Mouse (Mus musculus): Measurements from ENCODE around the gene Plcb3. TPM values are rescaled to one million over a fixed set of nuclear protein-coding genes. Genes with fewer than 3 reads are reported as not detected.

Gene Plcb3
- total RNA-seq, 2 experiments from 2014 or later: 11.1 to 12.1 TPM

GRCm38 (mm10) chr19:6977759-6978638 is 1.7 kb upstream of the Plcb3 start:
- intact Hi-C loops (cut with DNase I): loop anchor here (2.0 to 5.0 kb wide), 2 partner anchors 36 to 55 kb away; partner anchors contain the start of genes Bad and Gpr137
- no peak for TF ChIP-seq CTCF (IDR thresholded peaks at IDR 0.05)
- Histone ChIP-seq H3K4me3 (peak overlapping the region; percentile 91), H3K27ac (peak overlapping the region; percentile 99; the same call in 1 of the 2 replicates)
- no peak for DNase-seq (ENCODE audit: extremely low spot score in 1 of 2, low spot score in 2 of 2)

- DNase-seq (ENCODE audit: extremely low spot score in 1 of 2, low spot score in 2 of 2): peak; percentile 72 to 76
- intact Hi-C loops (cut with DNase I): loop anchor here (5.0 kb wide), 1 partner anchor 32 kb away; the partner anchor contains the start of genes Bad and Gpr137
- Histone ChIP-seq H3K27ac (peak within 1 kb of the TSS; percentile 80), H3K4me3 (peak within 1 kb of the TSS; percentile 92)
- TF ChIP-seq CTCF (IDR thresholded peaks at IDR 0.05): no peak
Measured at GRCm38 (mm10) chr19:6974211-6975205, 1.8 kb downstream of the Plcb3 start, which contains the start of gene Ppp1r14b. Ppp1r14b (plus strand) TSS chr19:6974968.

- intact Hi-C loops (cut with DNase I): no loop called here
- H3K4me3 ChIP-seq: peak overlapping the region; percentile 92
- no peak overlapping the region; the same call in 1 of the 2 replicates for H3K27ac ChIP-seq
- TF ChIP-seq CTCF (IDR thresholded peaks at IDR 0.05): no peak
- no peak for DNase-seq (ENCODE audit: extremely low spot score in 1 of 2, low spot score in 2 of 2)
Measured at GRCm38 (mm10) chr19:6973581-6974190, 2.6 kb downstream of the Plcb3 start.

- intact Hi-C loops (cut with DNase I): no loop called here
- DNase-seq (ENCODE audit: extremely low spot score in 1 of 2, low spot score in 2 of 2): no peak
- Histone ChIP-seq H3K27ac (no peak overlapping the region), H3K4me3 (no peak overlapping the region)
- no peak for TF ChIP-seq CTCF (IDR thresholded peaks at IDR 0.05)
Measured at GRCm38 (mm10) chr19:6972247-6972917, 3.9 kb downstream of the Plcb3 start.

- no peak for TF ChIP-seq CTCF (IDR thresholded peaks at IDR 0.05)
- Histone ChIP-seq H3K27ac (no peak overlapping the region), H3K4me3 (no peak overlapping the region)
- intact Hi-C loops (cut with DNase I): no loop called here
- no peak for DNase-seq (ENCODE audit: extremely low spot score in 1 of 2, low spot score in 2 of 2)
Measured at GRCm38 (mm10) chr19:6971644-6972043, 4.6 kb downstream of the Plcb3 start.

GRCm38 (mm10) chr19:6970460-6971085 is 5.7 kb downstream of the Plcb3 start:
- H3K27ac ChIP-seq: no peak overlapping the region
- intact Hi-C loops (cut with DNase I): no loop called here
- no peak overlapping the region for H3K4me3 ChIP-seq
- TF ChIP-seq CTCF (IDR thresholded peaks at IDR 0.05): no peak
- DNase-seq (ENCODE audit: extremely low spot score in 1 of 2, low spot score in 2 of 2): no peak

GRCm38 (mm10) chr19:6969665-6970381 is 6.4 kb downstream of the Plcb3 start:
- TF ChIP-seq CTCF (IDR thresholded peaks at IDR 0.05): peak; percentile 59
- H3K27ac ChIP-seq: no peak overlapping the region
- intact Hi-C loops (cut with DNase I): loop anchor here (2.0 kb wide), 1 partner anchor 17 kb away; no protein-coding TSS in a partner anchor
- H3K4me3 ChIP-seq: peak overlapping the region; percentile 49
- DNase-seq (ENCODE audit: extremely low spot score in 1 of 2, low spot score in 2 of 2): peak; percentile 51 to 54

- intact Hi-C loops (cut with DNase I): loop anchor here (2.0 kb wide), 1 partner anchor 16 kb away; no protein-coding TSS in a partner anchor
- no peak for DNase-seq (ENCODE audit: extremely low spot score in 1 of 2, low spot score in 2 of 2)
- H3K4me3 ChIP-seq: peak overlapping the region; percentile 49
- no peak overlapping the region for H3K27ac ChIP-seq
- TF ChIP-seq CTCF (IDR thresholded peaks at IDR 0.05): no peak
Measured at GRCm38 (mm10) chr19:6969291-6969664, 7.0 kb downstream of the Plcb3 start.

- no peak for TF ChIP-seq CTCF (IDR thresholded peaks at IDR 0.05)
- H3K4me3 ChIP-seq: peak overlapping the region; percentile 49
- intact Hi-C loops (cut with DNase I): loop anchor here (2.0 kb wide), 1 partner anchor 16 kb away; no protein-coding TSS in a partner anchor
Measured at GRCm38 (mm10) chr19:6968491-6969271, 7.6 kb downstream of the Plcb3 start.

More at GRCm38 (mm10) chr19:6968491-6969271, 7.6 kb downstream of the Plcb3 start:
- no peak overlapping the region for H3K27ac ChIP-seq
- no peak for DNase-seq (ENCODE audit: extremely low spot score in 1 of 2, low spot score in 2 of 2)
